In the genomic region with DNA sequence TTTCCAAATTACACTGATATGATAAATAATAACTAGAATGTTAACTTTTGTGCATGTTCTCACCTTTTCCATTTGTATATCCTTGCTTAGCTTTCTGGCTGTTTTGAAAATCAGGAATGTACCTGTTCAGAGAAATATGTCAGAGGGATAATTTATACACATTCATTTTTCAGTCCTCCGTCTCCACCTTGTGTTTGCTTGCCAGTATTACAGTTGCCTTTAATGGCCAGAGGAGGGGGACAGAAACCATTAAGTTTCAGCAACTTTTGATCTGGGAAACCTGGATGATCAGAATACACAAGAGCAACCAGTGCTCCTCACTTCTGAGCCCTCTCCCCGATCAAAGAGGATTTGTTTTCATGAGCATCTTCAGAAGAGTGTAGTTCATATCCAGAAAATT, we compare ENCODE assay signal across 8 mouse cellular contexts. TPM values are rescaled to one million over a fixed set of nuclear protein-coding genes. Genes with fewer than 3 reads are reported as not detected.
DNase-seq lines count a peak whose midpoint lies in the region; ATAC-seq lines count a peak whose summit lies in the region.

No protein-coding gene starts in this region.

- 22% methylated on average over 2 of the region's 2 CpGs for WGBS in midbrain, embryonic 11.5 days
- WGBS in midbrain, embryonic 10.5 days: 20% methylated on average over 2 of the region's 2 CpGs
- 23% methylated on average over 2 of the region's 2 CpGs for WGBS in embryonic facial prominence, embryonic 14.5 days
- 15% methylated on average over 2 of the region's 2 CpGs for WGBS in heart, embryonic 11.5 days (ENCODE audit: insufficient replicate concordance)

- no peak overlapping the region for H3K4me3 ChIP-seq in midbrain, embryonic 11.5 days (ENCODE audit: low read depth, low read length)
- no peak overlapping the region for H3K4me3 ChIP-seq in midbrain, embryonic 10.5 days
- no peak overlapping the region for H3K4me3 ChIP-seq in embryonic facial prominence, embryonic 14.5 days (ENCODE audit: low read depth, low read length)
- no peak overlapping the region for H3K4me3 ChIP-seq in heart, embryonic 11.5 days (ENCODE audit: low read depth, low read length)

- no peaks in the 10 kb centered on the region for H3K9me3 ChIP-seq in midbrain, embryonic 11.5 days (ENCODE audit: control insufficient read depth, low read length)
- no peaks in the 10 kb centered on the region for H3K9me3 ChIP-seq in midbrain, embryonic 10.5 days (replicated peaks)
- no peaks in the 10 kb centered on the region for H3K9me3 ChIP-seq in embryonic facial prominence, embryonic 14.5 days (ENCODE audit: control insufficient read depth, low read length)
- H3K9me3 ChIP-seq in heart, embryonic 11.5 days (replicated peaks; ENCODE audit: control insufficient read depth, low read length): no peaks in the 10 kb centered on the region

- H3K27me3 ChIP-seq in midbrain, embryonic 11.5 days (ENCODE audit: control insufficient read depth, insufficient read depth, low read length): no peaks in the 10 kb centered on the region
- no peaks in the 10 kb centered on the region for H3K27me3 ChIP-seq in midbrain, embryonic 10.5 days (ENCODE audit: low read depth, poor library complexity, severe bottlenecking)
- H3K27me3 ChIP-seq in embryonic facial prominence, embryonic 14.5 days (replicated peaks; ENCODE audit: control insufficient read depth, insufficient read depth, low read length): no peaks in the 10 kb centered on the region
- H3K27me3 ChIP-seq in splenic B cell, adult 2 months (ENCODE audit: control insufficient read depth, insufficient read depth, low read length, poor library complexity, severe bottlenecking): no peaks in the 10 kb centered on the region
- H3K27me3 ChIP-seq in heart, embryonic 11.5 days (ENCODE audit: control insufficient read depth, insufficient read depth, low read length): peaks cover 2% of the 10 kb centered on the region; the same call in 1 of the 2 replicates

- no peaks in the 10 kb centered on the region for H3K4me1 ChIP-seq in midbrain, embryonic 11.5 days (ENCODE audit: control insufficient read depth, insufficient read depth, low read length)
- no peaks in the 10 kb centered on the region for H3K4me1 ChIP-seq in midbrain, embryonic 10.5 days
- no peaks in the 10 kb centered on the region for H3K4me1 ChIP-seq in embryonic facial prominence, embryonic 14.5 days (ENCODE audit: control insufficient read depth, insufficient read depth, low read length)
- H3K4me1 ChIP-seq in heart, embryonic 11.5 days (ENCODE audit: control insufficient read depth, insufficient read depth, low read length): no peaks in the 10 kb centered on the region

- H3K27ac ChIP-seq in midbrain, embryonic 11.5 days (ENCODE audit: low read depth, low read length): no peak overlapping the region
- no peak overlapping the region for H3K27ac ChIP-seq in midbrain, embryonic 10.5 days (replicated peaks)
- H3K27ac ChIP-seq in embryonic facial prominence, embryonic 14.5 days (replicated peaks; ENCODE audit: low read depth, low read length): no peak overlapping the region
- no peak overlapping the region for H3K27ac ChIP-seq in heart, embryonic 11.5 days (ENCODE audit: low read depth, low read length)

- H3K9ac ChIP-seq in midbrain, embryonic 11.5 days (ENCODE audit: low read length): no peak overlapping the region
- H3K9ac ChIP-seq in embryonic facial prominence, embryonic 14.5 days (ENCODE audit: low read depth, low read length): no peak overlapping the region
- no peak overlapping the region for H3K9ac ChIP-seq in heart, embryonic 11.5 days (ENCODE audit: low read depth, low read length)

- DNase-seq in cerebellum, postnatal 14 days: peak; percentile 6 to 19
- DNase-seq in cerebellum, postnatal 36 days: no peak
- DNase-seq in midbrain, embryonic 11.5 days (ENCODE audit: low spot score, missing footprints): peak; percentile 84
- no peak for DNase-seq in midbrain, embryonic 10.5 days (ENCODE audit: low spot score)
- peak; percentile 11 for DNase-seq in embryonic facial prominence, embryonic 14.5 days (ENCODE audit: low spot score)
- peak; percentile 3 for DNase-seq in splenic B cell, adult 2 months (ENCODE audit: low read depth, low spot score)
- DNase-seq in cerebellum, adult 9-11 months: no peak

- H3K36me3 ChIP-seq in midbrain, embryonic 11.5 days (ENCODE audit: control insufficient read depth, insufficient read depth, low read length): no peaks in the 10 kb centered on the region
- no peaks in the 10 kb centered on the region for H3K36me3 ChIP-seq in midbrain, embryonic 10.5 days
- no peaks in the 10 kb centered on the region for H3K36me3 ChIP-seq in embryonic facial prominence, embryonic 14.5 days (ENCODE audit: control insufficient read depth, insufficient read depth, low read length)
- H3K36me3 ChIP-seq in splenic B cell, adult 2 months (ENCODE audit: control insufficient read depth, insufficient read depth, low read length, poor library complexity, severe bottlenecking): no peaks in the 10 kb centered on the region
- H3K36me3 ChIP-seq in heart, embryonic 11.5 days (ENCODE audit: control insufficient read depth, insufficient read depth, low read length): no peaks in the 10 kb centered on the region

- H3K4me2 ChIP-seq in midbrain, embryonic 11.5 days: no peak overlapping the region
- H3K4me2 ChIP-seq in embryonic facial prominence, embryonic 14.5 days (ENCODE audit: low read depth, low read length): no peak overlapping the region
- no peak overlapping the region for H3K4me2 ChIP-seq in heart, embryonic 11.5 days

- no peak for ATAC-seq in midbrain, embryonic 11.5 days (ENCODE audit: low FRiP score)
- no peak for ATAC-seq in embryonic facial prominence, embryonic 14.5 days (ENCODE audit: low read depth)
- no peak for ATAC-seq in heart, embryonic 11.5 days (replicated peaks; ENCODE audit: insufficient number of reproducible peaks, low FRiP score, low TSS enrichment)

RNA-seq across cellular contexts. Expression of a gene that starts 46.7 kb away (rescaled TPM):
- not detected in 2 replicates for polyA plus RNA-seq in midbrain, embryonic 11.5 days (2014; fragmentation: Nextera tagmentation; extraction: Ambion mirVana)
- not detected in 2 replicates for polyA plus RNA-seq in midbrain, embryonic 10.5 days (2016; fragmentation: Nextera tagmentation; extraction: Ambion mirVana)
- not detected in 2 replicates for polyA plus RNA-seq in embryonic facial prominence, embryonic 14.5 days (2014; fragmentation: Nextera tagmentation; extraction: Ambion mirVana)
- polyA plus RNA-seq in heart, embryonic 11.5 days (2014; fragmentation: Nextera tagmentation; extraction: Ambion mirVana): not detected in 2 replicates

RNA-seq across cellular contexts. Expression of a gene that starts 54.0 kb away (rescaled TPM):
- polyA plus RNA-seq in midbrain, embryonic 11.5 days (2014; fragmentation: Nextera tagmentation; extraction: Ambion mirVana): not detected in 2 replicates
- polyA plus RNA-seq in midbrain, embryonic 10.5 days (2016; fragmentation: Nextera tagmentation; extraction: Ambion mirVana): not detected in 2 replicates
- polyA plus RNA-seq in embryonic facial prominence, embryonic 14.5 days (2014; fragmentation: Nextera tagmentation; extraction: Ambion mirVana): not detected in 2 replicates
- not detected in 2 replicates for polyA plus RNA-seq in heart, embryonic 11.5 days (2014; fragmentation: Nextera tagmentation; extraction: Ambion mirVana)

Comparison
In these comparisons a context has a peak if more than half of its experiments do, and no peak if none do; other contexts are left out.
1. DNase-seq: peak in cerebellum, postnatal 14 days (2 of 2), midbrain, embryonic 11.5 days (single experiment), embryonic facial prominence, embryonic 14.5 days (single experiment) and splenic B cell, adult 2 months (single experiment); none in cerebellum, postnatal 36 days (0 of 2), midbrain, embryonic 10.5 days (single experiment) and cerebellum, adult 9-11 months (single experiment).